Mouse (Mus musculus) erythroid progenitor cell, adult 5-6 weeks (primary cell): ENCODE results near the gene Glb1l. TPM values are rescaled to one million over a fixed set of nuclear protein-coding genes. Genes with fewer than 3 reads are reported as not detected.

Experiments
- ATAC-seq: replicated peaks from 2 replicates; pipeline ENCODE4 v1.8.0; 2016; ENCODE audit warnings: moderate number of reproducible peaks, mild to moderate bottlenecking, moderate TSS enrichment, inconsistent platforms; ENCODE audit not compliant: poor library complexity, low FRiP score, severe bottlenecking
- total RNA-seq, 2 experiments: library from RNA; stranded (forward) in 1 of 2; stranded (reverse) in 1 of 2; fragments of 150-400 nt in 1 of 2; fragments of 186-747, 209-891 nt in 1 of 2; gene quantifications; 2 replicates each; pipeline versions ENCODE4 v1.2.3 to v1.2.4; 2015 to 2017; ENCODE audit warnings: low replicate concordance in 2 of 2

Gene Glb1l
- total RNA-seq, 2 experiments from 2014 or later: 14.2 to 23.9 TPM

GRCm38 (mm10) chr1:75160256-75160617 is 50.4 kb downstream of the Glb1l start:
- ATAC-seq: no peak

GRCm38 (mm10) chr1:75159540-75160255 is 50.9 kb downstream of the Glb1l start:
- peak; percentile 91 for ATAC-seq

- peak; percentile 51; the same call in 1 of the 2 replicates for ATAC-seq
Measured at GRCm38 (mm10) chr1:75158990-75159389, 51.6 kb downstream of the Glb1l start.

GRCm38 (mm10) chr1:75155837-75156236 is 54.8 kb downstream of the Glb1l start:
- no peak for ATAC-seq

GRCm38 (mm10) chr1:75148727-75149126 is 61.9 kb downstream of the Glb1l start:
- ATAC-seq: no peak

Other genes with a start within 250 kb of the Glb1l start
- gene Nhej1, start 85.6 kb downstream of the Glb1l start, total RNA-seq (2015; ENCODE audit: low replicate concordance): 5.8 and 12.2 TPM in 2 replicates
- gene Nhej1, start 85.6 kb downstream of the Glb1l start, total RNA-seq (2017; ENCODE audit: low replicate concordance): 10.5 and 11.0 TPM in 2 replicates
- gene Slc23a3, start 76.9 kb downstream of the Glb1l start, total RNA-seq (2015; ENCODE audit: low replicate concordance): not detected in 2 replicates
- gene Slc23a3, start 76.9 kb downstream of the Glb1l start, total RNA-seq (2017; ENCODE audit: low replicate concordance): not detected in 2 replicates
- 28.5 and 33.5 TPM in 2 replicates for gene Cnppd1, start 68.1 kb downstream of the Glb1l start, total RNA-seq (2015; ENCODE audit: low replicate concordance)
- gene Cnppd1, start 68.1 kb downstream of the Glb1l start, total RNA-seq (2017; ENCODE audit: low replicate concordance): 66.4 and 76.2 TPM in 2 replicates
- 145 and 163 TPM in 2 replicates for gene Retreg2, start 68.0 kb downstream of the Glb1l start, total RNA-seq (2015; ENCODE audit: low replicate concordance)
- gene Retreg2, start 68.0 kb downstream of the Glb1l start, total RNA-seq (2017; ENCODE audit: low replicate concordance): 133 and 149 TPM in 2 replicates
- 43.6 and 75.0 TPM in 2 replicates for gene Zfand2b, start 42.2 kb downstream of the Glb1l start, total RNA-seq (2015; ENCODE audit: low replicate concordance)
- 54.6 and 69.4 TPM in 2 replicates for gene Zfand2b, start 42.2 kb downstream of the Glb1l start, total RNA-seq (2017; ENCODE audit: low replicate concordance)
- gene Abcb6, start 30.4 kb downstream of the Glb1l start, total RNA-seq (2015; ENCODE audit: low replicate concordance): 198 and 219 TPM in 2 replicates
- gene Abcb6, start 30.4 kb downstream of the Glb1l start, total RNA-seq (2017; ENCODE audit: low replicate concordance): 116 and 174 TPM in 2 replicates
- 5.9 and 7.6 TPM in 2 replicates for gene Ankzf1, start 18.7 kb downstream of the Glb1l start, total RNA-seq (2015; ENCODE audit: low replicate concordance)
- gene Ankzf1, start 18.7 kb downstream of the Glb1l start, total RNA-seq (2017; ENCODE audit: low replicate concordance): 8.9 and 10.0 TPM in 2 replicates
- 29.2 and 39.4 TPM in 2 replicates for gene Atg9a, start 18.6 kb downstream of the Glb1l start, total RNA-seq (2015; ENCODE audit: low replicate concordance)
- gene Atg9a, start 18.6 kb downstream of the Glb1l start, total RNA-seq (2017; ENCODE audit: low replicate concordance): 38.8 and 54.5 TPM in 2 replicates
- 96.0 and 112 TPM in 2 replicates for gene Stk16, start within 50 bp of the Glb1l start, total RNA-seq (2015; ENCODE audit: low replicate concordance)
- 82.3 and 141 TPM in 2 replicates for gene Stk16, start within 50 bp of the Glb1l start, total RNA-seq (2017; ENCODE audit: low replicate concordance)
- gene Tuba4a, start 9.1 kb upstream of the Glb1l start, total RNA-seq (2015; ENCODE audit: low replicate concordance): 474 and 550 TPM in 2 replicates
- gene Tuba4a, start 9.1 kb upstream of the Glb1l start, total RNA-seq (2017; ENCODE audit: low replicate concordance): 246 TPM in 2 replicates
- not detected in 2 replicates for gene A630095N17Rik, start 21.3 kb upstream of the Glb1l start, total RNA-seq (2015; ENCODE audit: low replicate concordance)
- gene A630095N17Rik, start 21.3 kb upstream of the Glb1l start, total RNA-seq (2017; ENCODE audit: low replicate concordance): not detected in 2 replicates
- 154 and 158 TPM in 2 replicates for gene Dnajb2, start 25.6 kb upstream of the Glb1l start, total RNA-seq (2015; ENCODE audit: low replicate concordance)
- gene Dnajb2, start 25.6 kb upstream of the Glb1l start, total RNA-seq (2017; ENCODE audit: low replicate concordance): 356 and 386 TPM in 2 replicates
- not detected in 2 replicates for gene Ptprn, start 53.7 kb upstream of the Glb1l start, total RNA-seq (2015; ENCODE audit: low replicate concordance)
- gene Ptprn, start 53.7 kb upstream of the Glb1l start, total RNA-seq (2017; ENCODE audit: low replicate concordance): not detected in 2 replicates
- not detected in 2 replicates for gene Resp18, start 67.6 kb upstream of the Glb1l start, total RNA-seq (2015; ENCODE audit: low replicate concordance)
- not detected in 2 replicates for gene Resp18, start 67.6 kb upstream of the Glb1l start, total RNA-seq (2017; ENCODE audit: low replicate concordance)
- gene Dnpep, start 107.2 kb upstream of the Glb1l start, total RNA-seq (2015; ENCODE audit: low replicate concordance): 7.5 and 7.6 TPM in 2 replicates
- gene Dnpep, start 107.2 kb upstream of the Glb1l start, total RNA-seq (2017; ENCODE audit: low replicate concordance): 1.7 and 6.5 TPM in 2 replicates
- gene Des, start 149.5 kb upstream of the Glb1l start, total RNA-seq (2015; ENCODE audit: low replicate concordance): not detected in 2 replicates
- gene Des, start 149.5 kb upstream of the Glb1l start, total RNA-seq (2017; ENCODE audit: low replicate concordance): not detected in 2 replicates
- gene Speg, start 164.5 kb upstream of the Glb1l start, total RNA-seq (2015; ENCODE audit: low replicate concordance): not detected in 2 replicates
- gene Speg, start 164.5 kb upstream of the Glb1l start, total RNA-seq (2017; ENCODE audit: low replicate concordance): 0.13 TPM in 1 of 2 replicates, not detected in the other
- gene Gmppa, start 225.1 kb upstream of the Glb1l start, total RNA-seq (2015; ENCODE audit: low replicate concordance): 17.6 and 23.1 TPM in 2 replicates
- gene Gmppa, start 225.1 kb upstream of the Glb1l start, total RNA-seq (2017; ENCODE audit: low replicate concordance): 3.6 and 10.8 TPM in 2 replicates
- gene Asic4, start 239.6 kb upstream of the Glb1l start, total RNA-seq (2015; ENCODE audit: low replicate concordance): not detected in 2 replicates
- not detected in 2 replicates for gene Asic4, start 239.6 kb upstream of the Glb1l start, total RNA-seq (2017; ENCODE audit: low replicate concordance)